Mouse (Mus musculus): ENCODE measurements around the gene Nptxr. TPM values are rescaled to one million over a fixed set of nuclear protein-coding genes. Genes with fewer than 3 reads are reported as not detected.

Nptxr gene
- polyA plus RNA-seq, 1 experiment from 2014 or later: 7.6 TPM

DNA sequence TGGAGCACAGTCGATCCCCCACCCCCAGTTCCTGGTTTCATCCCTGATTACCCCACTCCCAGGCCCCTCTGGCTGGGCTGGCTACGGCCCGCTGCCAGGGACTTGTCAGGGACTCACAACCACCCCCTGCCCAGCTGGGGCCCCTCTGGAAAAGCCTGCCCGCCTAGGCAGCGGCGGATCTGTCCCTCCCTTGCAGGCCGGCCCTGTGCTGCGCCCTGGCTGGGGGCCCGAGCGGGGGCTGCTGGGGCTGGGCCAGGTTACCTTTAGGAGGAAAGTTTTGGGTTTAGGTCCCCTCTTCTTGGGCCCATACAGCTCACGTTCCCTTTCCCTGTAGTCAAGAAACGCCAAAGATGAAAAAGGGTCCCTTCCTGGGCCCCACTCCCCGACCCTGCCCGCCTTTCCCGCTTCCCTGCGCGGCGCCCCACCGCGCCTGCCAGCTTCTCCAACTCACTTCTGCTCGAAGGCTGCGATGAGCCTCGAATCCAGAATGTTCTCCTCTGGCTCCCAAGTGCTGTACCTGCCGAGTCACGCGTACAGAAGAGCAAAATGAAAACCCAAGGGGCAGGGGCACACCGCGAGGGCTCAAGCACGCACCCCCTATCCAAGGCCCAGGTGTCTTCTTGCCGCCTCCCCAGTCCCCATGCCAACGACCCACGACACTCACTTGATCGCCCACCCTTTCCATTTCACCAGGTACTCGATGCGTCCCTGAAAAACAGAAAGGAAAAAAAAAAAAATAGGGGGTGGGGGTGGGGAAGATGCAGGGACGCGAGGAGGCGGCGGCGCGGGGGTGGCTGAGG, 28.9 kb upstream of the Nptxr start:
- WGBS: under 1% methylated on average over 41 of the region's 41 CpGs
- ATAC-seq (peak; percentile 27), DNase-seq (ENCODE audit: low spot score) (peak; percentile 74)
- H3K27ac ChIP-seq (ENCODE audit: low read depth, low read length): peak overlapping the region; percentile 97
- peaks cover 13% of the 10 kb centered on the region for H3K36me3 ChIP-seq (ENCODE audit: control insufficient read depth, insufficient read depth, low read length)
- H3K27me3 ChIP-seq (replicated peaks; ENCODE audit: control insufficient read depth, insufficient read depth, low read length): no peaks in the 10 kb centered on the region
- H3K4me2 ChIP-seq (ENCODE audit: low read length): peak overlapping the region; percentile 96
- peak overlapping the region; percentile 83 for H3K4me3 ChIP-seq (ENCODE audit: low read depth, low read length)
- peaks cover 18% of the 10 kb centered on the region for H3K4me1 ChIP-seq (ENCODE audit: control insufficient read depth, insufficient read depth, low read length)
- H3K9ac ChIP-seq (ENCODE audit: low read length): peak overlapping the region; percentile 87
- no peaks in the 10 kb centered on the region for H3K9me3 ChIP-seq (replicated peaks; ENCODE audit: control insufficient read depth, low read length)

- H3K4me2 ChIP-seq (ENCODE audit: low read length): peak overlapping the region; percentile 96
- H3K9me3 ChIP-seq (replicated peaks; ENCODE audit: control insufficient read depth, low read length): no peaks in the 10 kb centered on the region
- H3K4me3 ChIP-seq (ENCODE audit: low read depth, low read length): peak overlapping the region; percentile 83
- 19% methylated on average over 18 of the region's 18 CpGs for WGBS
- H3K9ac ChIP-seq (ENCODE audit: low read length): peak overlapping the region; percentile 87
- H3K27me3 ChIP-seq (replicated peaks; ENCODE audit: control insufficient read depth, insufficient read depth, low read length): no peaks in the 10 kb centered on the region
- H3K36me3 ChIP-seq (ENCODE audit: control insufficient read depth, insufficient read depth, low read length): peaks cover 25% of the 10 kb centered on the region
- peak; percentile 89 for DNase-seq (ENCODE audit: low spot score)
- peak overlapping the region; percentile 97; the same call in 1 of the 2 replicates for H3K27ac ChIP-seq (ENCODE audit: low read depth, low read length)
- 0 out of 2 replicates have a peak, but pooled peaks have one; percentile 15 for ATAC-seq
- H3K4me1 ChIP-seq (ENCODE audit: control insufficient read depth, insufficient read depth, low read length): peaks cover 18% of the 10 kb centered on the region
Observed at GRCm38 (mm10) chr15:79832064-79832900, 27.7 kb upstream of the Nptxr start.

- Histone ChIP-seq H3K4me3 (ENCODE audit: low read depth, low read length) (no peak overlapping the region), H3K4me2 (ENCODE audit: low read length) (no peak overlapping the region), H3K27ac (ENCODE audit: low read depth, low read length) (peak overlapping the region; percentile 5; the same call in 1 of the 2 replicates), H3K4me1 (ENCODE audit: control insufficient read depth, insufficient read depth, low read length) (peaks cover 15% of the 10 kb centered on the region), H3K9me3 (replicated peaks; ENCODE audit: control insufficient read depth, low read length) (no peaks in the 10 kb centered on the region), H3K9ac (ENCODE audit: low read length) (no peak overlapping the region), H3K36me3 (ENCODE audit: control insufficient read depth, insufficient read depth, low read length) (peaks cover 38% of the 10 kb centered on the region), H3K27me3 (replicated peaks; ENCODE audit: control insufficient read depth, insufficient read depth, low read length) (no peaks in the 10 kb centered on the region)
- 12% methylated on average over 4 of the region's 4 CpGs for WGBS
- DNase-seq (ENCODE audit: low spot score): peak; percentile 89
- ATAC-seq: no peak
Observed at GRCm38 (mm10) chr15:79830388-79830787, 25.8 kb upstream of the Nptxr start.

GRCm38 (mm10) chr15:79829431-79829830, 24.9 kb upstream of the Nptxr start:
- no peak overlapping the region for H3K27ac ChIP-seq (ENCODE audit: low read depth, low read length)
- H3K9ac ChIP-seq (ENCODE audit: low read length): peak overlapping the region; percentile 32; the same call in 1 of the 2 replicates
- H3K4me2 ChIP-seq (ENCODE audit: low read length): no peak overlapping the region
- DNase-seq (ENCODE audit: low spot score) (no peak), ATAC-seq (no peak)
- no peak overlapping the region for H3K4me3 ChIP-seq (ENCODE audit: low read depth, low read length)
- peaks cover 8% of the 10 kb centered on the region for H3K4me1 ChIP-seq (ENCODE audit: control insufficient read depth, insufficient read depth, low read length)
- H3K9me3 ChIP-seq (replicated peaks; ENCODE audit: control insufficient read depth, low read length): no peaks in the 10 kb centered on the region
- H3K36me3 ChIP-seq (ENCODE audit: control insufficient read depth, insufficient read depth, low read length): peaks cover 38% of the 10 kb centered on the region
- WGBS: 81% methylated on average over 5 of the region's 5 CpGs
- no peaks in the 10 kb centered on the region for H3K27me3 ChIP-seq (replicated peaks; ENCODE audit: control insufficient read depth, insufficient read depth, low read length)

DNA sequence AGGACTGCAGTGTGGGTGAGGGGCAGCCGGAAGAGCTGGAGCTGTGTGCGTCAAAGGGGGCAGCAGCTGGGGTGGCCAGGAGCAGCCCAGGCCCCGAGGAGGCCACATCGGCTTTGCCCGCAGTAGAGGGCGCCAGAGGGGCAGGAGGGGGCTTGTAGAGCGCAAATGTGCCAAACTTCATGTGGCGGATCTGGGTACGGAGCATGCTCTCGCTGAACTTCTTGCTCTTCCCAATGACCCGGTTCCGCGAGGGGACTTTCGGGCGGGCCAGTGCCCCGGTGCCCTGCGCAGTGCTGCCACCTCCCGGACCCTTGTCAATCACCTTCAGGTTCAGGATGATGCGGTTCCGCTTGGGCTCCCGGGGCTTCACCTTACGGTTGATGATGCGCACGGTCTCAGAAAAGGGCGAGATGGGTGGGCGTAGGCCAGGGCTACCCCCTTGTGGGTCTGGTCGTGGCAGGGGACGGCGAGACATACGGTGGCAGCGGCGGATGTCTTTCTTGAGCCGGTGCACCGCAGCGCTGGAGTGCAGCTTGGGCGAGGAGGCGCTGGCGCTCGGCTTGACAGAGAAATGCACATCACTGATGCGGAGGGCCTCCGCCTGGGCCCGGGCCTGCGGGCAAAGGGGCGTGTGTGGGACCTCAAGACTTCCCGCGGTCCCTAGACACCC, 23.9 kb upstream of the Nptxr start:
- Histone ChIP-seq H3K9ac (ENCODE audit: low read length) (no peak overlapping the region), H3K4me2 (ENCODE audit: low read length) (no peak overlapping the region), H3K27me3 (replicated peaks; ENCODE audit: control insufficient read depth, insufficient read depth, low read length) (no peaks in the 10 kb centered on the region), H3K9me3 (replicated peaks; ENCODE audit: control insufficient read depth, low read length) (no peaks in the 10 kb centered on the region), H3K4me1 (ENCODE audit: control insufficient read depth, insufficient read depth, low read length) (peaks cover 8% of the 10 kb centered on the region), H3K27ac (ENCODE audit: low read depth, low read length) (no peak overlapping the region), H3K36me3 (ENCODE audit: control insufficient read depth, insufficient read depth, low read length) (peaks cover 40% of the 10 kb centered on the region), H3K4me3 (ENCODE audit: low read depth, low read length) (no peak overlapping the region)
- ATAC-seq (no peak), DNase-seq (ENCODE audit: low spot score) (no peak)
- 71% methylated on average over 46 of the region's 46 CpGs for WGBS

GRCm38 (mm10) chr15:79827778-79828210, 23.2 kb upstream of the Nptxr start:
- Histone ChIP-seq H3K9ac (ENCODE audit: low read length) (no peak overlapping the region), H3K36me3 (ENCODE audit: control insufficient read depth, insufficient read depth, low read length) (peaks cover 47% of the 10 kb centered on the region), H3K27me3 (replicated peaks; ENCODE audit: control insufficient read depth, insufficient read depth, low read length) (no peaks in the 10 kb centered on the region), H3K27ac (ENCODE audit: low read depth, low read length) (no peak overlapping the region), H3K4me3 (ENCODE audit: low read depth, low read length) (no peak overlapping the region), H3K4me2 (ENCODE audit: low read length) (no peak overlapping the region), H3K9me3 (replicated peaks; ENCODE audit: control insufficient read depth, low read length) (no peaks in the 10 kb centered on the region), H3K4me1 (ENCODE audit: control insufficient read depth, insufficient read depth, low read length) (peaks cover 7% of the 10 kb centered on the region)
- DNase-seq (ENCODE audit: low spot score) (no peak), ATAC-seq (no peak)
- 91% methylated on average over 11 of the region's 11 CpGs for WGBS

DNA sequence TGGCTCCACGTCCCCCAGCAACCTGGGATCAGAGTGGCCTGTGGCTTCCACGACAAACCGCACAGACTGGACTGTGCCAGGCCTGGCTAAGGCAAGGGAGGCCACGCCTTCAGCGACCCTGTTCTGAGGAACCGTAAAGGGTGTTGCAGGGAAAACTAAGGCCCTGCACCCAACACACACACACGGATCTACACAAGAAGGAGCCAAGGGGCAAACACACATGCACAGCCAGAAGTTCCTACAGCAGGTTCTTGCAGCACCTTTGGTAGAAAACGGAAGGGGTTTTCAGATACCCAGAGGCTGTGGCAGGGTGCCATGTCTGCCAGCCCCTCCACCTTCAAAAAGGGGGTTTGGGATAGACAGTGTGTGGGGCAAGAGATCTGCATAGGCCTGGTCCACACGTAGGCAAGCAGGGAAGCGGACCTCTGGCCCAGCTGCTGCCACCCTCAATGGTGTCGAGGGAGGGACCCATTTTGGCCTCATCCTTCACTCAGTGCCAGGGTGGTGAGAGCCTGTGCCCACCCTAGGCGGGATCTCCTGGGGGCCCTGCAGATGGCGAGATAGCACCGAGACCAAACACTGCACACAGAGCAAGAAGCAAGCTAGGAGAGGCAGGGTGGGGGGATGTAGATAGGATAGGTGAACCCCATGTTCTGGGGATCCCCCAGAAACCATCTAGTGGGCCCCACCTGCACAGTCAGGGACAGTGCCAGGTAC, 22.7 kb upstream of the Nptxr start:
- no peak overlapping the region for H3K27ac ChIP-seq (ENCODE audit: low read depth, low read length)
- WGBS: 89% methylated on average over 14 of the region's 14 CpGs
- H3K4me2 ChIP-seq (ENCODE audit: low read length): no peak overlapping the region
- ATAC-seq (no peak), DNase-seq (ENCODE audit: low spot score) (no peak)
- H3K9me3 ChIP-seq (replicated peaks; ENCODE audit: control insufficient read depth, low read length): no peaks in the 10 kb centered on the region
- no peak overlapping the region for H3K4me3 ChIP-seq (ENCODE audit: low read depth, low read length)
- no peak overlapping the region; the same call in 1 of the 2 replicates for H3K9ac ChIP-seq (ENCODE audit: low read length)
- H3K4me1 ChIP-seq (ENCODE audit: control insufficient read depth, insufficient read depth, low read length): peaks cover 1% of the 10 kb centered on the region
- peaks cover 52% of the 10 kb centered on the region for H3K36me3 ChIP-seq (ENCODE audit: control insufficient read depth, insufficient read depth, low read length)
- H3K27me3 ChIP-seq (replicated peaks; ENCODE audit: control insufficient read depth, insufficient read depth, low read length): no peaks in the 10 kb centered on the region
